Mouse (Mus musculus) intestine, postnatal 0 days (tissue): ENCODE measurements around the gene Tmem110. TPM values are rescaled to one million over a fixed set of nuclear protein-coding genes. Genes with fewer than 3 reads are reported as not detected.
A peak's percentile ranks its signal among the peaks of the same experiment; 100 is the strongest.

ENCODE experiments used
- ATAC-seq: fragments of 200-750 bp; cut with Nextera tagmentation; 2 replicates; pipeline ENCODE4 v1.8.0; 2017; ENCODE audit warnings: mild to moderate bottlenecking, moderate TSS enrichment, moderate library complexity
- H3K27ac ChIP-seq: fragments of 300-500 bp; sonication (generic); 2 replicates; pipeline ENCODE4 v1.5.1; 2014; ENCODE audit warnings: mild to moderate bottlenecking, low read depth, low read length, moderate library complexity
- H3K27me3 ChIP-seq: fragments of 300-500 bp; sonication (generic); replicated peaks from 2 replicates; pipeline ENCODE4 v1.6.1; 2014; ENCODE audit warnings: low read length, mixed read lengths; ENCODE audit not compliant: control insufficient read depth, insufficient read depth
- H3K36me3 ChIP-seq: fragments of 300-500 bp; sonication (generic); 2 replicates; pipeline ENCODE4 v1.6.1; 2014; ENCODE audit warnings: mild to moderate bottlenecking, moderate library complexity; ENCODE audit not compliant: control insufficient read depth, insufficient read depth
- H3K4me1 ChIP-seq: fragments of 300-500 bp; sonication (generic); replicated peaks from 2 replicates; pipeline ENCODE4 v1.6.1; 2014; ENCODE audit warnings: antibody characterized with exemption, low read length, mixed read lengths; ENCODE audit not compliant: control insufficient read depth, insufficient read depth
- H3K4me2 ChIP-seq: fragments of 300-500 bp; sonication (generic); replicated peaks from 2 replicates; pipeline ENCODE4 v1.6.1; 2014; ENCODE audit warnings: low read depth, mild to moderate bottlenecking, moderate library complexity
- H3K4me3 ChIP-seq: fragments of 300-500 bp; sonication (generic); 2 replicates; pipeline ENCODE4 v1.5.1; 2014; ENCODE audit warnings: low read depth, low read length
- H3K9ac ChIP-seq: fragments of 300-500 bp; sonication (generic); 2 replicates; pipeline ENCODE4 v1.6.1; 2014; ENCODE audit warnings: mild to moderate bottlenecking, low read depth, low read length
- H3K9me3 ChIP-seq: fragments of 300-500 bp; sonication (generic); 2 replicates; pipeline ENCODE4 v1.6.1; 2016; ENCODE audit warnings: mixed run types; ENCODE audit not compliant: control insufficient read depth
- CTCF ChIP-seq: sonication (generic); IDR thresholded peaks from 2 replicates; pipeline ENCODE4 v1.5.1; 2016; ENCODE audit warnings: low read depth, mild to moderate bottlenecking, control low read depth, antibody characterized with exemption, moderate library complexity
- WGBS: fragments of 180-500 bp; shearing (Covaris S2); extraction: QIAGEN DNeasy Blood & Tissue Kit; methylation state at CpG from one replicate; pipeline ENCODE4 v1.1.7; 2014; 5-methylcytosine and 5-hydroxymethylcytosine counted together
- polyA plus RNA-seq: library from polyadenylated mRNA; unstranded; fragments of >200 nt; fragmentation: Nextera tagmentation; extraction: Ambion mirVana; gene quantifications from 2 replicates; pipeline ENCODE4 v1.2.1, GENCODE M21; 2015

The Tmem110 gene
- polyA plus RNA-seq, 1 experiment from 2014 or later: 17.5 TPM

DNA sequence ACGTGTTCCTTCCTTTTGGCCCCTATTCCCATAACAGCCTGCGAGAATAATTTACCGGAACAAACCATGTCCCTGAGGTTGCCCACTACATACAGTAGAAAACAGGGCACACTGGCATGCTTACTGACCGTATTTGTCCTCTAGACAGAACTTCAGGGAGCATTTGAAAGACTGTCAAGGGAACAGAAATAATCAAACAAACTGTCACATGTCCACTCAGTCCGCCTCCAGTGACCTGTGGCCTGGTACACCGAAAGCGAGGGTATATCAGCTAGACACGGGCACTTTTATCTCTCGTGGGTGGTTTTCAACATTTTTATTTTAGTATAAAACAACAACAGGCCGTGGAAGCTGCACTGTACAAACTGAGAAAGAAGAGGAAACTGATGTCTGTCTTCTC, 43.4 kb downstream of the Tmem110 start:
- Histone ChIP-seq H3K4me2 (no peak overlapping the region), H3K27me3 (no peaks in the 10 kb centered on the region), H3K27ac (no peak overlapping the region), H3K9ac (no peak overlapping the region), H3K4me1 (no peaks in the 10 kb centered on the region), H3K9me3 (no peaks in the 10 kb centered on the region), H3K36me3 (peaks cover 14% of the 10 kb centered on the region; the same call in 1 of the 2 replicates), H3K4me3 (no peak overlapping the region)
- no peak for TF ChIP-seq CTCF
- no peak for ATAC-seq
- 83% methylated on average over 10 of the region's 10 CpGs for WGBS

DNA sequence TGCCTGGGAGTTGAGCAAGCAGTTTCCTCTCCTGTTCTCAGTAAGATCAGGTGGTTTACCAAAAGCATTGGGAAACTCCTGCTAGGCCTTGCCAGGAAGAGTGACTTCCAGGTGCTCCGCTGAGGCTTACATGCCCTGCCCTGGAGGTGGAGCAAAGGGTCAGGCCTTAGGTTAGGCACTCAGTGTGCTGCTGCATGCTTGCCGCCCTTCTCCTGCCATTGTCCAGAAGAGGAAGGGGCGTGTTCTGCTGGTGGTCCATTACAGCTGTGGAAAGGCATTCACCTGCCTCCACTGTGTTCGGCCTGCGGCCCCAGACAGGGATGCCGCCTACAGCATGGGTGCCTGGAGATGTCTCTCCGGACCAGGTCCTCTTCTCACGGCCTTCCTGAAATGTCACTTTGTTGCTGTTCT, 44.0 kb downstream of the Tmem110 start:
- no peak overlapping the region for H3K9ac ChIP-seq
- WGBS: 86% methylated on average over 8 of the region's 8 CpGs
- H3K4me2 ChIP-seq: no peak overlapping the region
- no peaks in the 10 kb centered on the region for H3K27me3 ChIP-seq
- H3K9me3 ChIP-seq: no peaks in the 10 kb centered on the region
- H3K27ac ChIP-seq: peak overlapping the region; percentile 28; the same call in 1 of the 2 replicates
- no peak overlapping the region for H3K4me3 ChIP-seq
- H3K4me1 ChIP-seq: no peaks in the 10 kb centered on the region; the same call in 1 of the 2 replicates
- no peak for TF ChIP-seq CTCF
- H3K36me3 ChIP-seq: peaks cover 17% of the 10 kb centered on the region; the same call in 1 of the 2 replicates
- ATAC-seq: no peak

DNA sequence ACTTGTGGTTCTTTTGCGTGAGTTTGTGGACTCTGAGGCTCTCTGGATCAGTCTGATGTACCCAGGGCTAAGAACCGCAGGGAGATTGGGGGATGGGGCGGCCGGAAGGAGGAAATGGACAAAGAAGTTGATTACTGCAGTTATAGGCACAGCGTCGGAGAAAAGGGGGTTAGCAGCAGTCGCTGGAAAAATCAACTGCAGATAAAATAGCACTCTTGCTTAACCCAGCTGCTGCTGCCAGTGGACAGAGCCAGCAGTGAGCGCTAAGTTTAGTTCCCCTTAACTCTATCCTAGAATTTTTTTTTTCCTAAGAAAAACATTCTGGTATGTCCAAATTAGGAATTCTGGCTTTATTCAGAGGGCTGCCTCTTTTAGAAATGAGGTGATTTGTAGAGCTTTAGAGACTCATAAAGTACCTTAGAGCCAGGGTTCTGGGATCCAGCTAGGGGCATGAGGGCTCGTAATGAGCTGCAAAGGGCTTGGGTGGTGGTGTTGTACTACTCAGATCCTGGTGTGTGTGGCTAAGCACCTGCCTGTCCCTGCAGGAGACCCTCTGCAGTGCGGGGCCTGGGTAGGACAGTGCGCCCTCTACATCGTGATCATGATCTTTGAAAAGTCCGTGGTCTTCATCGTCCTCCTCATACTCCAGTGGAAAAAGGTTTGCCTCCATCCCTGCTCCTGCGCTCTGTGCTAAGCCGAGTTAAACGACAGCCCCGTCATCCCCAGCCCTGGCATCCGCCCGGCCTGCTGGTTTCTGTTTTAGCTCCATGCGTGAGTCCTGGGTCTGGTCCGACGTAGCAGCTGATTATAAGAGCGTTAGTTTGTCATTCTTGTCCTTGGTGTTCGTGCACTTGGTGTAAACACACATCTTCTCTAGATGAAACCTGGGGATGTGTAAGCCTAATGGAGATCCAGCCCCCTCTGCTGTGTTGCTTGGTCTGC, 45.1 kb downstream of the Tmem110 start:
- WGBS: 68% methylated on average over 25 of the region's 25 CpGs
- no peak overlapping the region for H3K4me3 ChIP-seq
- ATAC-seq: no peak
- H3K4me2 ChIP-seq: no peak overlapping the region
- H3K36me3 ChIP-seq: peaks cover 20% of the 10 kb centered on the region; the same call in 1 of the 2 replicates
- 0 out of 2 replicates have a peak overlapping the region, but pooled peaks have one; percentile 28 for H3K27ac ChIP-seq
- no peaks in the 10 kb centered on the region; the same call in 1 of the 2 replicates for H3K4me1 ChIP-seq
- H3K27me3 ChIP-seq: no peaks in the 10 kb centered on the region
- TF ChIP-seq CTCF: no peak
- no peaks in the 10 kb centered on the region for H3K9me3 ChIP-seq
- no peak overlapping the region for H3K9ac ChIP-seq

DNA sequence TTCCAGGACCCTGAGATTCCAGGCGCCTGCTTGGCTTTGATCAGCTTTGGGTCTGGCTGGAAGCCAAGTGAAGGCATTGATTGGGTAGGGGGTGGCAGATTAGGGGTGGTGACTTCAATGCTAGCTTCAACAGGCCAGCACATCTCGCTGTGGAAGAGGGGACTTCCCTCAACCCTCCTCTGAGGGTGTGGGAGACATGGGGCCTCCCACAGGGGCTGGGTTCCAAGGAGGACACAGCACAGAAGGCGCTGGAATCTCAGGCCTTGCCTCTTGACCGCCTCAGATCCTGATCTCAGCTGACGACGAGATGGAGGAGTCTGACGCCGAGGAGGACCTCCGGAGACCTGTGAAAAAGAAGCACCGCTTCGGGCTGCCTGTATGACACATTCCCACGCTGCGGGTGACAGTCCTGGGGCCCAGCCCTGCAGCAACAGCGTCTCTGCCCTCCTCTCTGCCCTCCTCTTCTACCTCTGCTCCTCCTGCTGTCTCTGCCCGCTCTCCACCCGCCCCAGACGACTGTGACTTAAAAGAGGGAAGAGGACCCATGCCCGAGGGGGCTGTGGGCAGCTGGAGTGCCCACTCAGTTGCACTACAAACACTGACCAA, 48.8 kb downstream of the Tmem110 start:
- H3K4me2 ChIP-seq: no peak overlapping the region
- no peak overlapping the region for H3K4me3 ChIP-seq
- peak overlapping the region; percentile 91; the same call in 1 of the 2 replicates for H3K27ac ChIP-seq
- peaks cover 14% of the 10 kb centered on the region; the same call in 1 of the 2 replicates for H3K36me3 ChIP-seq
- ATAC-seq: no peak
- no peaks in the 10 kb centered on the region for H3K9me3 ChIP-seq
- TF ChIP-seq CTCF: no peak
- H3K4me1 ChIP-seq: no peaks in the 10 kb centered on the region; the same call in 1 of the 2 replicates
- no peaks in the 10 kb centered on the region for H3K27me3 ChIP-seq
- 79% methylated on average over 18 of the region's 18 CpGs for WGBS
- H3K9ac ChIP-seq: peak overlapping the region; percentile 3; the same call in 1 of the 2 replicates

DNA sequence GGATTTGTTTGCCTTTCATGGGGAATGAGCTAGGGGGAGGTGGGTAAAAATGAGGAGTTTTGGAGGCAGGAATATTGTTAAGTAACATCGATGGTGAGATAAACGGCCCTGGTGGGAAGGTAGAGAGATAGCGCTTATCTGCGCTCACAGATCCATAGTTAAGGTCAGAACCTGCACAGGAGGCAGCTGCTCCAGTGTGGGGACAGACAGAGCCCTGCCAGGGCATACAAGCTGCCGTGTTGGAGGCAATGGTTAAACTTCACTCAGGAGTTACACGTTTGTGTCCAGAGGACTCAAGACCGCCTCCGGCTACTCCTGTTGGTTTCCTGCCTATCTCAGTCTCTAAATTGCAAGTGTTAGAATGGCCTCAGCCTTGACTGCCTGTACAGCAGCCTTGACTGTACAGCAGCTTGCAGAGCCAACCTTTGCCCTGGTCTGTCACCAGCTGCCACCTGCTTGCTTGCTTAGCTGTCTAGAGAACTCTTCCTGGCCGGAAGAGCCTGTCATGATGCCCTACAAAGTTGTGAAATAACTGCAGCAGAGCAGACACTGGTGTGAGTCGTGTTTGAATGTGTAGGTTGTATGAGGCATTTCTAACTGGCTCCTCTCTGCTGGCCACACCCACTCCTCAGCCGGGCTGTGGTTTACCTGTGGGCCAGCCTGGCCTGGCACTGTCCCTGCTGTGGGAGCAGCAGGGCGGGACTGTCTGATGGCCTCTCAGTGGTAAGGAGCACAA, 49.9 kb downstream of the Tmem110 start:
- TF ChIP-seq CTCF: 0 out of 2 replicates have a peak, but pooled peaks have one; percentile 1
- Histone ChIP-seq H3K36me3 (peaks cover 14% of the 10 kb centered on the region; the same call in 1 of the 2 replicates), H3K4me2 (no peak overlapping the region), H3K27ac (peak overlapping the region; percentile 91), H3K4me1 (no peaks in the 10 kb centered on the region; the same call in 1 of the 2 replicates), H3K9me3 (no peaks in the 10 kb centered on the region), H3K27me3 (no peaks in the 10 kb centered on the region), H3K4me3 (no peak overlapping the region), H3K9ac (no peak overlapping the region)
- WGBS: 37% methylated on average over 12 of the region's 12 CpGs
- peak; percentile 95 for ATAC-seq
